Comparison of ENCODE assay signal across 8 mouse cellular contexts in genomic region chr7:73618758-73619416, GRCm38 (mm10).
A peak's percentile ranks its signal among the peaks of the same experiment; 100 is the strongest.
DNase-seq lines count a peak whose midpoint lies in the region; ATAC-seq lines count a peak whose summit lies in the region.

No protein-coding gene starts in this region.

- no peak; the same call in 1 of the 2 replicates for ATAC-seq in kidney, embryonic 16.5 days (ENCODE audit: low FRiP score, low TSS enrichment)
- peak; percentile 58 for ATAC-seq in hindbrain, embryonic 11.5 days (ENCODE audit: low FRiP score)
- peak; percentile 62 for ATAC-seq in midbrain, embryonic 11.5 days (ENCODE audit: low FRiP score)

- WGBS in kidney, embryonic 16.5 days: 6% methylated on average over 25 of the region's 25 CpGs
- 16% methylated on average over 25 of the region's 25 CpGs for WGBS in hindbrain, embryonic 11.5 days
- 17% methylated on average over 25 of the region's 25 CpGs for WGBS in midbrain, embryonic 11.5 days

- peak overlapping the region; percentile 73 for H3K4me3 ChIP-seq in kidney, embryonic 16.5 days (ENCODE audit: low read length)
- H3K4me3 ChIP-seq in brown adipose tissue, adult 24 weeks (ENCODE audit: insufficient read depth, low read depth, low read length): peak overlapping the region; percentile 75
- H3K4me3 ChIP-seq in hindbrain, embryonic 11.5 days (ENCODE audit: low read depth, low read length): peak overlapping the region; percentile 61
- peak overlapping the region; percentile 45 for H3K4me3 ChIP-seq in midbrain, embryonic 11.5 days (ENCODE audit: low read depth, low read length)

- no peaks in the 10 kb centered on the region for H3K27me3 ChIP-seq in kidney, embryonic 16.5 days (ENCODE audit: insufficient read depth, low read length)
- no peaks in the 10 kb centered on the region for H3K27me3 ChIP-seq in hindbrain, embryonic 11.5 days (ENCODE audit: control insufficient read depth, insufficient read depth, low read length)
- no peaks in the 10 kb centered on the region for H3K27me3 ChIP-seq in midbrain, embryonic 11.5 days (ENCODE audit: control insufficient read depth, insufficient read depth, low read length)

- peaks cover 33% of the 10 kb centered on the region for H3K4me1 ChIP-seq in kidney, embryonic 16.5 days (ENCODE audit: insufficient read depth, low read length)
- H3K4me1 ChIP-seq in brown adipose tissue, adult 24 weeks (ENCODE audit: control insufficient read depth, insufficient read depth, insufficient read length, low read length): peaks cover 2% of the 10 kb centered on the region; the same call in 1 of the 2 replicates
- peaks cover 3% of the 10 kb centered on the region for H3K4me1 ChIP-seq in hindbrain, embryonic 11.5 days (replicated peaks; ENCODE audit: control insufficient read depth, insufficient read depth, low read length)
- peaks cover 27% of the 10 kb centered on the region for H3K4me1 ChIP-seq in midbrain, embryonic 11.5 days (ENCODE audit: control insufficient read depth, insufficient read depth, low read length)

- peak overlapping the region; percentile 100 for H3K27ac ChIP-seq in kidney, embryonic 16.5 days (ENCODE audit: low read length)
- H3K27ac ChIP-seq in brown adipose tissue, adult 24 weeks (replicated peaks; ENCODE audit: low read depth, low read length): peak overlapping the region; percentile 99
- peak overlapping the region; percentile 100 for H3K27ac ChIP-seq in hindbrain, embryonic 11.5 days (ENCODE audit: low read depth, low read length)
- H3K27ac ChIP-seq in midbrain, embryonic 11.5 days (ENCODE audit: low read depth, low read length): peak overlapping the region; percentile 100

- H3K4me2 ChIP-seq in kidney, embryonic 16.5 days (replicated peaks; ENCODE audit: low read depth, low read length): peak overlapping the region; percentile 90
- peak overlapping the region; percentile 69 for H3K4me2 ChIP-seq in hindbrain, embryonic 11.5 days (replicated peaks; ENCODE audit: low read depth, low read length)
- peak overlapping the region; percentile 75 for H3K4me2 ChIP-seq in midbrain, embryonic 11.5 days

- no peaks in the 10 kb centered on the region for H3K36me3 ChIP-seq in kidney, embryonic 16.5 days (ENCODE audit: insufficient read depth, low read length)
- H3K36me3 ChIP-seq in hindbrain, embryonic 11.5 days (ENCODE audit: control insufficient read depth, insufficient read depth, low read length): no peaks in the 10 kb centered on the region
- no peaks in the 10 kb centered on the region for H3K36me3 ChIP-seq in midbrain, embryonic 11.5 days (ENCODE audit: control insufficient read depth, insufficient read depth, low read length)

- H3K9ac ChIP-seq in kidney, embryonic 16.5 days (replicated peaks; ENCODE audit: low read length): peak overlapping the region; percentile 97
- H3K9ac ChIP-seq in hindbrain, embryonic 11.5 days (ENCODE audit: low read depth, low read length): peak overlapping the region; percentile 82
- H3K9ac ChIP-seq in midbrain, embryonic 11.5 days (ENCODE audit: low read length): peak overlapping the region; percentile 78

- DNase-seq in kidney, postnatal 14 days: no peak
- no peak for DNase-seq in hindbrain, embryonic 11.5 days (ENCODE audit: low spot score)
- DNase-seq in midbrain, embryonic 11.5 days (ENCODE audit: low spot score, missing footprints): no peak
- DNase-seq in right cerebral cortex, adult 2 months (ENCODE audit: low spot score in 2 of 2): no peak
- DNase-seq in right cerebral cortex, postnatal 25 days: no peak
- no peak for DNase-seq in kidney, adult 11 months

- peaks cover 2% of the 10 kb centered on the region; the same call in 1 of the 2 replicates for H3K9me3 ChIP-seq in kidney, embryonic 16.5 days (ENCODE audit: low read length)
- no peaks in the 10 kb centered on the region for H3K9me3 ChIP-seq in hindbrain, embryonic 11.5 days (ENCODE audit: control insufficient read depth, low read length)
- H3K9me3 ChIP-seq in midbrain, embryonic 11.5 days (ENCODE audit: control insufficient read depth, low read length): no peaks in the 10 kb centered on the region
